Mouse (Mus musculus) stomach, postnatal 0 days (tissue): Measurements from ENCODE around the gene Plekhg6. TPM values are rescaled to one million over a fixed set of nuclear protein-coding genes. Genes with fewer than 3 reads are reported as not detected.
A peak's percentile ranks its signal among the peaks of the same experiment; 100 is the strongest.

Experiments
- ATAC-seq: fragments of 200-750 bp; cut with Nextera tagmentation; 2 replicates; pipeline ENCODE4 v1.8.0; 2017; ENCODE audit not compliant: low FRiP score, low TSS enrichment
- DNase-seq: peaks from one replicate; pipeline ENCODE4 v3.0.0-alpha.2; 2016; ENCODE audit warnings: low spot score
- H3K27ac ChIP-seq: fragments of 300-500 bp; sonication (generic); replicated peaks from 2 replicates; pipeline ENCODE4 v1.5.1; 2014; ENCODE audit warnings: mild to moderate bottlenecking, control low read depth
- H3K27me3 ChIP-seq: fragments of 300-500 bp; sonication (generic); 2 replicates; pipeline ENCODE4 v1.6.1; 2014; ENCODE audit warnings: low read length; ENCODE audit not compliant: control insufficient read depth, insufficient read depth
- H3K36me3 ChIP-seq: fragments of 300-500 bp; sonication (generic); 2 replicates; pipeline ENCODE4 v1.6.1; 2014; ENCODE audit warnings: low read length, mixed read lengths; ENCODE audit not compliant: control insufficient read depth, insufficient read depth
- H3K4me1 ChIP-seq: fragments of 300-500 bp; sonication (generic); replicated peaks from 2 replicates; pipeline ENCODE4 v1.6.1; 2014; ENCODE audit warnings: antibody characterized with exemption; ENCODE audit not compliant: control insufficient read depth, insufficient read depth
- H3K4me2 ChIP-seq: fragments of 300-500 bp; sonication (generic); replicated peaks from 2 replicates; pipeline ENCODE4 v1.6.1; 2014; ENCODE audit warnings: low read depth, mild to moderate bottlenecking, control low read depth, moderate library complexity
- H3K4me3 ChIP-seq: fragments of 300-500 bp; sonication (generic); 2 replicates; pipeline ENCODE4 v1.5.1; 2014; ENCODE audit warnings: low read depth, low read length, control low read depth
- H3K9ac ChIP-seq: fragments of 300-500 bp; sonication (generic); 2 replicates; pipeline ENCODE4 v1.6.1; 2014; ENCODE audit warnings: mild to moderate bottlenecking, low read length, control low read depth, mixed read lengths
- H3K9me3 ChIP-seq: fragments of 300-500 bp; sonication (generic); 2 replicates; pipeline ENCODE4 v1.6.1; 2016; ENCODE audit warnings: low read length; ENCODE audit not compliant: control insufficient read depth
- CTCF ChIP-seq: IDR thresholded peaks from 2 replicates; pipeline ENCODE4 v1.5.1; 2016; ENCODE audit warnings: antibody characterized with exemption, low read depth, mild to moderate bottlenecking, moderate library complexity
- EP300 ChIP-seq: optimal IDR thresholded peaks from 2 replicates; pipeline ENCODE3; 2016; ENCODE audit warnings: antibody characterized with exemption
- whole genome bisulfite sequencing: fragments of 180-500 bp; shearing (Covaris S2); extraction: QIAGEN DNeasy Blood & Tissue Kit; methylation state at CpG from one replicate; pipeline ENCODE4 v1.1.7; 2014; 5-methylcytosine and 5-hydroxymethylcytosine counted together
- polyA plus RNA-seq: library from polyadenylated mRNA; unstranded; fragments of >200 nt; fragmentation: Nextera tagmentation; extraction: Ambion mirVana; gene quantifications from 2 replicates; pipeline ENCODE4 v1.2.1, GENCODE M21; 2015

Gene Plekhg6
- polyA plus RNA-seq, 1 experiment from 2014 or later: 6.3 TPM

GRCm38 (mm10) chr6:125344084-125344483 is 36.5 kb downstream of the Plekhg6 start:
- 13% methylated on average over 8 of the region's 8 CpGs for WGBS
- no peaks in the 10 kb centered on the region for H3K9me3 ChIP-seq
- H3K27ac ChIP-seq: peak overlapping the region; percentile 61
- H3K36me3 ChIP-seq: no peaks in the 10 kb centered on the region
- no peaks in the 10 kb centered on the region for H3K27me3 ChIP-seq
- H3K4me1 ChIP-seq: peaks cover 10% of the 10 kb centered on the region
- DNase-seq (no peak), ATAC-seq (peak; percentile 22; the same call in 1 of the 2 replicates)
- peak overlapping the region; percentile 2; the same call in 1 of the 2 replicates for H3K4me2 ChIP-seq
- peak overlapping the region; percentile 28 for H3K9ac ChIP-seq
- TF ChIP-seq CTCF: no peak
- TF ChIP-seq EP300: no peak
- H3K4me3 ChIP-seq: no peak overlapping the region

GRCm38 (mm10) chr6:125342198-125342597 is 38.4 kb downstream of the Plekhg6 start:
- Histone ChIP-seq H3K9me3 (no peaks in the 10 kb centered on the region), H3K36me3 (no peaks in the 10 kb centered on the region), H3K27ac (no peak overlapping the region), H3K4me1 (peaks cover 5% of the 10 kb centered on the region; the same call in 1 of the 2 replicates), H3K9ac (no peak overlapping the region), H3K4me3 (no peak overlapping the region), H3K4me2 (no peak overlapping the region), H3K27me3 (no peaks in the 10 kb centered on the region)
- ATAC-seq (no peak), DNase-seq (no peak)
- WGBS: 65% methylated on average over 3 of the region's 3 CpGs
- TF ChIP-seq CTCF: no peak
- TF ChIP-seq EP300: no peak

- Histone ChIP-seq H3K36me3 (no peaks in the 10 kb centered on the region), H3K4me2 (no peak overlapping the region), H3K9me3 (no peaks in the 10 kb centered on the region), H3K27me3 (no peaks in the 10 kb centered on the region), H3K27ac (peak overlapping the region; percentile 78), H3K9ac (no peak overlapping the region), H3K4me3 (no peak overlapping the region), H3K4me1 (peaks cover 5% of the 10 kb centered on the region; the same call in 1 of the 2 replicates)
- peak; percentile 6; the same call in 1 of the 2 replicates for ATAC-seq
- 53% methylated on average over 5 of the region's 5 CpGs for WGBS
- TF ChIP-seq CTCF (no peak), EP300 (no peak)
- DNase-seq: no peak
These were observed 40.3 kb downstream of the Plekhg6 start for GRCm38 (mm10) chr6:125340244-125340643.

GRCm38 (mm10) chr6:125338791-125339660 is 41.6 kb downstream of the Plekhg6 start:
- H3K9ac ChIP-seq: no peak overlapping the region
- DNase-seq (no peak), ATAC-seq (no peak)
- peaks cover 5% of the 10 kb centered on the region; the same call in 1 of the 2 replicates for H3K4me1 ChIP-seq
- WGBS: 69% methylated on average over 9 of the region's 9 CpGs
- H3K27me3 ChIP-seq: no peaks in the 10 kb centered on the region
- TF ChIP-seq EP300 (no peak), CTCF (no peak)
- no peak overlapping the region for H3K4me3 ChIP-seq
- no peaks in the 10 kb centered on the region for H3K9me3 ChIP-seq
- no peak overlapping the region for H3K4me2 ChIP-seq
- H3K36me3 ChIP-seq: no peaks in the 10 kb centered on the region
- H3K27ac ChIP-seq: peak overlapping the region; percentile 49; the same call in 1 of the 2 replicates

- TF ChIP-seq EP300 (no peak), CTCF (no peak)
- Histone ChIP-seq H3K36me3 (no peaks in the 10 kb centered on the region), H3K27me3 (no peaks in the 10 kb centered on the region), H3K9ac (no peak overlapping the region), H3K9me3 (no peaks in the 10 kb centered on the region), H3K27ac (no peak overlapping the region), H3K4me3 (no peak overlapping the region), H3K4me1 (no peaks in the 10 kb centered on the region), H3K4me2 (no peak overlapping the region)
- WGBS: 68% methylated on average over 2 of the region's 2 CpGs
- ATAC-seq (no peak), DNase-seq (no peak)
These were observed 46.2 kb downstream of the Plekhg6 start for GRCm38 (mm10) chr6:125334356-125334755.
